Mouse (Mus musculus) urinary bladder, postnatal 36 days (tissue): ENCODE data around the gene Ces2f.
"Not testable (repeated sequence)": the region's sequence is repeated elsewhere in the genome, so short reads cannot be mapped to it uniquely, and the experiment has no call there.

ENCODE experiments used
- DNase-seq, 2 experiments: peaks; one replicate each; pipeline ENCODE4 v3.0.0; 2022; ENCODE audit warnings: low spot score in 2 of 2, mixed read lengths in 1 of 2

Gene Ces2f

DNA sequence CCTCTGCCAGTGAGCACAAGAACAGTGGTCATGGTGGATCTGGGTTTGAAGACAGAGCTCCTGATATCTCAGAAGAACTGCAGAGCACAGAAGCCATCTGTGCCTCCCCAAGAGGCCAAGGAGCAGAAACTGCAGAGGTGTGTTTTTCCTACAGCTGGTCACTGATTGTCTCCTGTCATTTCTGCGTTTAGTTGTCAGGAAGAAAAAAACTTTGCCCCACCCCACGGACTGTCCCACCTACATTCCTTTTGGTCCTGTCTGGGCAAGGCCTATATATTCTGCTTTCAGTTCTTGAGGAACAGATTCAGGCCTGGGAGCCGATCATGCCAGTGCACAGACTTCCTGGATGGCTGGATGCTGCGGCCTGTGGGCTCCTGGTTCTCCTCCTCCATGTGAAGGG lies at the start of gene Ces2f:
Ces2f (plus strand) TSS at position 301 of the 400 bp plus-strand sequence.
- DNase-seq, result no peak

DNA sequence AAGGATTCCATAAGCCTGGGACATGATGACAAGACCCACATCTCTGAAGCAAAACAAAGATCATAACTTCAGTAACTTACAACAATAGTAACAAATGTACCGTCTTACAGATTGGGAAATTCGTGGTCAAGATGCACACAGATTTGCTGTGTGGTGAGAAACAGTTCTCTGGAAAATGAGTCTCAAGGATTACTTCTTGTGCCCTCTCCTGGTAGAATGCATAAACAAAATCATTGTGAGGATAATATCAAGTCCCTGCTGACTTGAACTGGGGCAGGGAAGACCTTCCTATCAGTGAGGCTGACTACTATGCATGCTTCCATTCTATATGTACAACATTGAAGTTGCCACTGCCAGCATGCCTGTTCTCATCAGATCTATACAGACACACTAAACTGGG lies 45.4 kb upstream of the Ces2f start:
- no peak for DNase-seq

DNA sequence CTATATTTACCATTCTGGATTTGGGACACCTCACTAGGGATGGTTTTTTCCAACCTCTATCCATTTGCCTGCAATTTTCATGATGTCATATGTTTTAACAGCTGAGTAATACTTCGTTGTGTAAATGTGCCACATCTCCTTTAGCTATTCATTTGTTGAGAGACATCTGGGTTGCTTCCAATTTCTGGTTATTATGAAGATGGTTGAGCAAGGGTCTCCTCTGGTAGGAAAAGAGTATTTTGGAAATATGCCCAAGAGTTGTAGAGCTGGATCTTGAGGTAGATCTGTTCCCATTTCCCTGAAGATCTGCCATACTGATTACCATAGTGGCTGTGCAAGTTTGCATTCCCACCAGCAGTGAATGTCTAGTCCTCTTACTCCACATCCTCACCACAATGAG lies 40.0 kb upstream of the Ces2f start:
- no peak for DNase-seq

DNA sequence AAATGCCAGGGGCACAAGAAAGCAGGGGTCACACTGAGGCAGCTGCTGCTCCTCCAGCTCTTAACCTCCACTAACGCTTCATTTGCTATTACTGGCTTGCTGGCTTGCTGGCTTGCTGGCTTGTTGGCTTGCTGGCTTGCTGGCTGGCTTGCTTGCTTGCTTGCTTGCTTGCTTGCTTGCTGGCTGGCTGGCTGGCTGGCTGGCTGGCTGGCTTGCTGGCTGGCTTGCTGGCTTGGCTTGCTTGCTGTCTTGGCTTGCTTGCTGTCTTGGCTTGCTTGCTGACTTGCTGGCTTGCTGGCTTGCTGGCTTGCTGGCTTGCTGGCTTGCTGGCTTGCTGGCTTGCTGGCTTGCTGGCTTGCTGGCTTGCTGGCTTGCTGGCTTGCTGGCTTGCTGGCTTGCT lies 38.1 kb upstream of the Ces2f start:
- peak in 1 of 2 experiments; percentile 73 for DNase-seq

DNA sequence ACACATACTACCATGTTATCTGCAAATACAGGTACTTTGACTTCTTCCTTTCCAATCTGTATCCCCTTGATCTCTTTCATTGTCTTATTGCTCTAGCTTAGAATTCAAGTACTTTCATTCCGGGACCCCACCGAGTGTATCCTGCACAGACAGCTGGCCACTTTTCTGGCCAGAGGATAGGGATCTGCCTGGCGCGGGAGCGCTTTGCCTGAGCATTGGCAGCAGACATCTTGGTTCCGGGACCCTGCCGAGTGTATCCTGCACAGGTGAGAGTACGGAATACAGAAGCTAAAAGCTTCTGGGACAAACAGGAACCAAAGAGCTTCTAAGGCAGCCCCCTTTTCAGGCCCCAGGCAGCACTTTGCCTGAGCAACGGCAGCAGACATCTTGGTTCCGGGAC lies 37.5 kb upstream of the Ces2f start:
- not testable (repeated sequence) for DNase-seq

DNA sequence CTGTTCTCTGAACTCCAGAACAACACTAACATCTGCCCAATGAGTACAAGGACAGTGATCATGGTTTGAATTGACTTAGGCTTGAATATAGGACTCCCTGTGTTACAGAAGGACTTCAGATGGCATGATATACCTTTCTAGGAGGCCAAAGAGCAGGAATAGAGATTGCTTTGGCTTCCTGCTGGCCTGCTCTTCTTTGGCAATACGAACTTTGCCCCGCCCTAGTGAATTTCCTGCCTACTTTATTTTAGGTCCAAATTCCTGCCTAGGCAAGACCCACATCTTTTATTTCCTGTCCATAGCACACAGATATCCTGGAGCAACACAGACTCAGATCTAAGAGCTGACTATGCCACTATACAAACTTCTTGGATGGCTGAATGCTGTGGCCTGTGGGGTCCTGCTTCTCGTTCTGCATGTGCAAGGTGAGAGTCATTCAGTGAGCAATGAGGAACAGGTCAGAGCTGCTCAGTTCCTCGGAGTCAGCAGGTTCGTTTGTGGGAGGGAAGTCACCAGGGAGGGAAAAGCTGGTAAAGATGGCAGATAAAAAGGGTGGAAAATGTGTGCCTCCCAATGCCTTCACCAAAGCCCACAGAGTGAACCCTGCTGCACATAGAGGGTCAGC lies 21.1 kb upstream of the Ces2f start, which contains the start of gene Ces2e:
Ces2e (plus strand) TSS at position 289 of the 625 bp plus-strand sequence.
- peak in 1 of 2 experiments; percentile 13 for DNase-seq

DNA sequence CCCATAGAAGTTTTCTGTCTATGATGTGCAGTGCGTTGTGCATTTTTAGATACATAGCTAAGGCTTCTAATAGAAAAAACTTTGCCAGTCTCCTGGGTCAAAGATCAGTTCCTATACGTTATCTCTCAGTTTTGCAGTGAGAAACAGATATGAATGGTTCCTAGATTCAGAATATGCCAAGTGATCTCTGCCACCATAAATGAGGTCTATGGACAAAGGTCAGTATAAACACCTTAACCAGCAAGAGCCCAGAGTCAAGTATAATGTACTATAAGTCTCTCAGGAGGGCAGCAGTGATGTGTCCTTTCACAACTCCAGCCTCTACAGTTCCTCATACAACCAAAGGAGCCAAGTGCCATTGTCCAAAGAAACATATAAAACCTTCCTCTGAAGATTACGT lies 19.9 kb upstream of the Ces2f start:
- DNase-seq, result no peak

DNA sequence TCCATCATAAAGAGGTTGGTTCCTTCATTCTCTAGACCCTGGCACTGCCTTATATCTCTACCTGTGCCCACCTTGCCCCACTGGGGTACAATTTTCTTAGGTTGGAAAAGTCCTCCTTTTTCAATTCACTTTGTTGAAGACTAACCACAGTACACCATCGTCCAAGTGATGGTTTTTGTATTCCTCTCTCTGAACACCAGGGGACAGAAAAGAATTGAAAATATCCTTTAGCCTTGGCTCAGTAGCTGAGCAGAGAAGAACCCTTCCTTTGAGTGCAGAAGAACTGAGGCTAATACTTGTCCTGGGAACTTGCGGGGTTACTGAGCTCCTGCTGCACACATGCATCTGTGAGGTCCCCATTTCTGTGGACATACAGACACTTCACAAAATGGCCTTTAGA lies 2.5 kb upstream of the Ces2f start:
- no peak for DNase-seq

DNA sequence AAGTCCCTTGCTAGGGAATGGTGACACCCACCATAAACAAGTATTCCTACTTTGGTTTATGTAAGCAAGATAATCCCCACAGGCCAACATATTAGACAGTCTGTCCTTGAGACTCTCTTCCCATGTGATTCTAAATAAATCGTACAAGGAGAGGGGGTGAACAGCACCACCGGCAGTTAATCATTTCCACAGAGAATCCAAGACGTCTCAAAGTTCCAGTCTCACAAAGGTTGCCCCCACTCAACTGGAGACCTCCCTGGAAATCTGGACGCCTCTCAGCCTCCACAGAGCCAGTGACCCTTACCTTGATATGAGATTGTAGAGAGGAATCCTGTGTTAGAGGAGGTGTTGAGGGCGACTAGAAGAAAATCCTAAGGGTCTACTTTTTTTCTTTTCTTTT lies 1.9 kb downstream of the Ces2f start:
- no peak for DNase-seq

DNA sequence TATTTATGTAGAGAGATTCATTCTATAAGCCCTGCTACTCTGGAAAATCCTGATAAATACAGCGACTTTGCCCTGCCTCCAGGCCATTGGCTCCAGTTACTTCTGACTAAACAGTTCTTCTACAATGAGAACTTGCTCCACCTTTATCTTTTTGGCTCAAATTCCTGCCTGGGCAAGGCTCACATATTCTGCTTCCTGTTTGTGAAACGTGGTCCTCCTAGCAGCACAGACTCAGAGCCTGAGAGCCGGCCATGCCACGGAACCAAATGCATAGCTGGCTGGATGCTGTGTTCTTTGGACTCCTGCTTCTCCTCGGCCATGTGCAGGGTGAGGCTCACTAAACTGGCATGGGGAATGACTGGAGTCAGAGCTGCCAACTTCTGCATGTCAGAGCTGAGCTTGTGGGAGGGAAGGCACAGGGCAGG lies 14.4 kb downstream of the Ces2f start, which contains the start of gene Ces2g:
Ces2g (plus strand) TSS at position 182 of the 425 bp plus-strand sequence.
- peak; percentile 53 to 59 for DNase-seq

DNA sequence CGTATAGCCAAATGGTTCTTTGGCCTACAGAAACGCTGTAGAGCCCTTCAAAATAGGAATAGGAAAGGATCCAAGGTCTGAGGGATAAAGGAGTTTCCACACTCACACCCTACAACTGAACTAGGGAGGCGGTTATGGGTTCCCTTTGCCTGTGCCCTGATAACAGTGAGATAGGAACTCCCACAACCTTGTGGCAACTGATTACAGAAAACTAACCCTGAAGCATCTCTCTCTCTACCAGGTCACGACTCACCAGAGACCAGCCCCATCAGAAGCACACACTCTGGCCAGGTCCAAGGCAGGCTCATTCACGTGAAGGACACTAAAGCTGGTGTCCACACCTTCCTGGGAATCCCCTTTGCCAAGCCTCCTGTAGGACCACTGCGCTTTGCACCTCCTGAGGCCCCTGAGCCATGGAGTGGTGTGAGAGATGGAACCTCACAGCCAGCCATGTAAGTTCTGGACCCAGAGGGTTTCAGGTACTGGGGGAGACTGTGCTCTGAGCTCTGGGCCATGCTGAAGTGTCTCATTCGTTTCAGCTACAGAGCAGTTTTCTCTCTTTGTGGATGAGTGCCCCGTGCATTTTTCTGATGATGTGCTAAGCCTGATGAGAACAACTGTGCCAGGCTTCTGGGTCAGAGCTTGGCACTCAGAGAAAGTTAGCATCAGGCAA lies 15.2 kb downstream of the Ces2f start:
- no peak for DNase-seq

DNA sequence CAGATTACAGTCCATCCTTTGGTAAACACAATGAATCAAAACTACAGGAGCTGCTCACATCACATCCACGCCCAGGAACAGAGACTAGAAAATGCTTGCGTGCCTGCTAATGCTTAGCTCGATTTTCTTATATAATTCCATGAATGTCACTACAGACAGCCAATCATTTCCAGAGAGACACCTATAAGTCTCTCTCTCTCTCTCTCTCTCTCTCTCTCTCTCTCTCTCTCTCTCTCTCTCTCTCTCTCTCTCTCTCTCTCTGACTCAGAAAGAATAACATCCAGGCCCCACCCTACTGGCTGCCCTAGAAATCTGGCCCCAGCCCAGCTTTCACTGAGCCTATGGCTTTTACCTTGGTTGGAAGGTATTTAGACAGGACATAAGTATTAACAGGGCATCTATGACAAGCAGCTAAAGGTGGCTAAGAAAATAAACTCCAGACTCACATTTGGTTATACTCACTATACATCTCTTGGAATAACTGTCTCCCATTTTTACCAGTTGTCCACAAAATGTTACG lies 16.3 kb downstream of the Ces2f start:
- DNase-seq, result peak; percentile 9 to 28

DNA sequence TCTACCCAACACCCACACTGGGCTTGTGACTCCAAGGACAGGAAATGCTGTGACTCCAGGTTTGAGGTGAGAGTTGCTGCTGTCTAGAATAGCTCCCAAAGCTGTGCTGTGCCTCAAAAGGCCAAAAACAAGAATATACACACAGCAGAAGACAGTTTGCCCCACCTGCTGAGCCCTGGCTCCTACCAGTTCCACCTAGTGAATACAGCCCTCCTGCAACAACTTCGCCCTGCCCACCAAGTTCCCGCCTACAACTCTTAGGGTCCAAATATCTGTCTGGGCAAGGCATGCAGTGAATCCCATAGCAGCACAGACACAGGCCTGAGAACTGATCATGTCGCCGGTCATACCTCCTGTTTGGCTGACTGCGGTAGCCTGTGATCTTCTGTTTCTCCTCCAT lies 37.0 kb downstream of the Ces2f start:
- no peak for DNase-seq

DNA sequence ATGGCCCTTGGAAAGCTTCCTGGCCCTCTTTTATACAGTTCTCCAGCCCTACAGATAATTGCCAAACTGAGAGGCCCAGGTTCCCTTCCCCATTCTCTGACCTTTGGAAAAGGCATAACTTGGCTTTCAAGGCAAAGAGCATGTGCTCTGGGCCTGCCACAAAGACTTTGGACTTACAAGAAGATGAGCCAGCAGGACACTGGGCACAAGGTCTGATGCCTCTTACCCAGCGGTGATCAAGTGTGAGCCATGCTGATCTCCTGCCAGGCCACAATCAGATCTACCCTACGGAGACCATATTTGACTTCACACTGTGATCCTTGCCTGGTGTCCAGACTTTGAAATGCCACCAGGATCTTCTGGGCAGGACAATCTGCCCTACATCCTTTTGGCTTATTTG lies 37.8 kb downstream of the Ces2f start:
- no peak for DNase-seq

DNA sequence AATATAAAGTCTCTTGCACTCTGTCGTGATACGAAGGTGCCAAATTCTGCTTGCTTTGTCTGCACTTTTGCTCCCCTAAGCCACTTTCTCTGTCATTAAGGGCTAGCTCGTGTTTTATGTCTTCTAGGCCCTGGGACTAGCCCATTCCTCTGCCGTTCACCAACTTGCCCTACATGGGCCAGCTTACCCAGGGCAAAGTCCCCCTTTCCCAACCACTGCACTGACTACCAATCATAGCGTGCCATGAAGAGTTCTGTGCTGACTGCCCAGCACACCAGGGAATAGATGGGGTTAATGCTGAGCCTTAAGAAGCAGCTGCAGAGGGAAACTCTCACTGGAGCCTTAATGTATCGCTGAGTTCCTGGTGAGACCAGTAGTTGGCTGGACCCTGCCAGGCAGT lies 51.0 kb downstream of the Ces2f start:
- no peak for DNase-seq

DNA sequence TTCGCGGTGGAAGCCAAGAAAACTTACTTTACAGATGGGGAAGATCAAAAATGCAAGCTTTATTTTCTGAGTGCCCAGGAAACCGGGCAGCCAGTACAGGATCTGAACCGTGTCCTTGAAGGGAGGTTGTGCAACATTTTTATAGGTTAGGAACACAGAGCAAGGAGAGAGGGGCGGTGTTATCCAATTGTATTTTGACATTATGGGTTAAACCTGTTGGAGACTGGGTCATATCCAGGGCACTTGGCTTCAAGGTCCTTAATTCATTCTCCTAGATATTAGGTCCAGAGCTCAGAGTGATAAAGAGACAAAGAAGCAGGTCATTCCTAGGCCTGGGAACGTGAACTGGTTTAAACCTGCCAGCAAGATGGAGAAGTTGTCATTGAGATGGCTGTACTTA lies 52.0 kb downstream of the Ces2f start:
- no peak for DNase-seq

DNA sequence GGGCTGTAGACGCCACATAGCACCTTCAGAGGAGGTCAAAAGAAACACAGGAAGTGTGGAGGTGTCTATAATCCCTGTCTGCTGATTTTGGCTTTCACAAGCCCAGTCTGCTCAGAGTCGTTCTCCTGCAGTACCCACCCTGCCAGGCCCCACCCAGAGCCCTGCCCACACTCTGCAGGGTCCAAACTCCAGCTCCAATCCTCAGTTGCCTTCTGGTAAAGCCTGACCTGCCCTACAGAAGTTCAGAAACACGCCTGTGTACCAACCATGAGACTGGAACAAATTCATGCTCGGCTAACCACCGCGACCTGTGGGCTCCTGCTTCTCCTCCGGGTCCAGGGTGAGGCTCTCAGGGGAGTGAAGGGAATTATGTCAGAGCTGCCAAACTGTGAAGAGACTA lies 53.4 kb downstream of the Ces2f start, which contains the start of gene Ces2h:
Ces2h (plus strand) TSS at position 268 of the 400 bp plus-strand sequence.
- no peak for DNase-seq
